Mouse (Mus musculus) liver, embryonic 14 days (tissue): ENCODE data around the gene Aimp2. TPM values are rescaled to one million over a fixed set of nuclear protein-coding genes. Genes with fewer than 3 reads are reported as not detected.

Source experiments
- polyA plus RNA-seq: library from polyadenylated mRNA; depleted of rRNA; stranded (reverse); fragments of >200 nt; gene quantifications from 2 replicates; pipeline ENCODE4 v1.2.3, GENCODE M21; 2012; rRNA removed

Aimp2 gene
- 37.5 and 45.2 TPM in 2 replicates for polyA plus RNA-seq

GRCm38 (mm10) chr5:143909417-143910400 is at the start of gene Aimp2, which contains the start of gene Pms2:
Gene Aimp2, minus strand, starts transcription at chr5:143909847.
Gene Pms2, plus strand, starts transcription at chr5:143909964.

GRCm38 (mm10) chr5:143932831-143933230 is 23.2 kb upstream of the Aimp2 start, which contains the start of gene Rsph10b:
Gene Rsph10b, plus strand, starts transcription at chr5:143933035.

DNA sequence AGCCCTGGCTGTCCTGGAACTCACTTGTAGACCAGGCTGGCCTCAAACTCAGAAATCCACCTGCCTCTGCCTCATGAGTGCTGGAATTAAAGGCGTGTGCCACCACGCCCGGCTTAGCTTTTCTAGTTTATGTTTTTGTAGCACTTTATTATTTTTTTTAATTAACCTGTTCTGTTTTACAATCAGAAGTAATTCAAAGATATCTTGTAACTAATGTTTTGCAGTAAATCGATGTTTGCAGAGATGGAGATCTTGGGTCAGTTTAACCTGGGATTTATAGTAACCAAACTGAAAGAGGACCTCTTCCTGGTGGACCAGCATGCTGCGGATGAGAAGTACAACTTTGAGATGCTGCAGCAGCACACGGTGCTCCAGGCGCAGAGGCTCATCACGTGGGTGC is 18.2 kb upstream of the Aimp2 start, which contains the start of gene Gm42421:
Gene Gm42421, plus strand, starts transcription at position 301 of the 400 bp plus-strand sequence.

GRCm38 (mm10) chr5:143897635-143898330 is 11.9 kb downstream of the Aimp2 start, which contains the start of gene Ankrd61:
Gene Ankrd61, minus strand, starts transcription at chr5:143897685.

Other genes starting within 250 kb of the Aimp2 start
- gene Usp42, start 177.6 kb downstream of the Aimp2 start, polyA plus RNA-seq, result 1.5 and 1.8 TPM in 2 replicates
- 39.6 and 48.1 TPM in 2 replicates for gene Eif2ak1, start 92.1 kb downstream of the Aimp2 start, polyA plus RNA-seq
- 0.03 and 0.07 TPM in 2 replicates for gene Ankrd61, start 12.2 kb downstream of the Aimp2 start, polyA plus RNA-seq
- gene Pms2, start 117 bp upstream of the Aimp2 start, polyA plus RNA-seq, result 6.5 and 7.1 TPM in 2 replicates
- 0.45 and 0.48 TPM in 2 replicates for gene Gm42421, start 18.3 kb upstream of the Aimp2 start, polyA plus RNA-seq
- 0.28 and 0.41 TPM in 2 replicates for gene Rsph10b, start 23.2 kb upstream of the Aimp2 start, polyA plus RNA-seq
- 23.3 and 24.5 TPM in 2 replicates for gene Ccz1, start 105.0 kb upstream of the Aimp2 start, polyA plus RNA-seq
- gene Ocm, start 116.8 kb upstream of the Aimp2 start, polyA plus RNA-seq, result not detected in 2 replicates
- gene Lmtk2, start 190.6 kb upstream of the Aimp2 start, polyA plus RNA-seq, result 2.3 and 3.3 TPM in 2 replicates